Mouse (Mus musculus) adrenal gland, postnatal 0 days (tissue): Measurements from ENCODE around the gene Ghsr. TPM values are rescaled to one million over a fixed set of nuclear protein-coding genes. Genes with fewer than 3 reads are reported as not detected.

ENCODE experiments used
- polyA plus RNA-seq: library from polyadenylated mRNA; unstranded; fragments of >200 nt; fragmentation: Nextera tagmentation; extraction: Ambion mirVana; gene quantifications from 2 replicates; pipeline ENCODE4 v1.2.1, GENCODE M21; 2015

The Ghsr gene
- polyA plus RNA-seq, result 0.05 TPM in 1 of 2 replicates, not detected in the other

GRCm38 (mm10) chr3:27371276-27371621 lies at the start of gene Ghsr:
Gene Ghsr, plus strand, starts transcription at chr3:27371351.

Other genes starting within 250 kb of the Ghsr start
- 9.6 and 10.5 TPM in 2 replicates for gene Ect2, start 217.5 kb upstream of the Ghsr start, polyA plus RNA-seq
- 63.1 and 153 TPM in 2 replicates for gene Nceh1, start 188.4 kb upstream of the Ghsr start, polyA plus RNA-seq
- gene Tnfsf10, start 54.3 kb upstream of the Ghsr start, polyA plus RNA-seq, result 1.6 and 2.0 TPM in 2 replicates